Mouse (Mus musculus): ENCODE data around the gene Tdo2. TPM values are rescaled to one million over a fixed set of nuclear protein-coding genes. Genes with fewer than 3 reads are reported as not detected.

Tdo2 gene
- polyA plus RNA-seq (2014; fragmentation: Illumina TruSeq; extraction: RNeasy Lipid Tissue Mini Kit (QIAGEN cat#74804)) = 0.20 TPM

DNA sequence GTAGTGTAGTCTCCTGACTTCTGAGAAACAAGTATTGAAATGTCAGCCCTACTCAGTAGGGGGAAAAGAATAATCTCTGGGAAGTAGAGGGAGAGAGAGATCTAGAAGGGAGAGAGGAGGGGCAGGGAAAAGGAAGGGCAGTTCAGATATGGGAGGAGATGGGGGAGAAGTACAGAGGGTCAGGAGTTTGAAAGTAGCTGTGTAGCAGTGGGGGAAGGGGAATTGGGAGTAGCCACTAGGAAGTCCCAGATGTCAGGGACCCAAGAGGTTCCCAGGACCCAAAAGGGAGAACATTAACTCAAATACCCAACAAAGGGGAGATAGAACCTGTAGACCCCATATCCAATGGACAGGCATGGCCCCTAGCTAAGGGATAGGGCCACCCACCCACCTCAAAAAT lies at the start of gene Tdo2:
Gene Tdo2, minus strand, starts transcription at position 101 of the 400 bp plus-strand sequence.

DNA sequence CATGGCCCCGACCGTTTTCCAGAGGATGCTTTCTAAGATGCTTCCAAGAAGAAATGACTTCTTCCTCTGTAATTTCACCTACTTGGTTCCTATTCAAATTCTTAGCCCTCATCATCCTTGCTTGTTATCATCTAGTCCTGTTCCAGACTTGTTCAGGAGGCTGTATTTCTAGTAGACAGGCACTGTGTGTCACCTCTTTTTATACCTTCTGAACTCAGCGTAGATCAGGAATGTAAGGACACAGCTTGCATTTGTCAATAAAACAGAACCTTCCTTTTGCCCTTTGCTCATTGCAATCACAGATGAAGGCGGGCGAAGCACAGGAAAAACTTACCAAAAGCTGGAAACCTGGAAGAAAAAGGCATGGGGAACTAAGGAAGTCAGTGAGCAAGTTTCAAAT lies 6.0 kb upstream of the Tdo2 start, which contains the start of gene Asic5:
Gene Asic5, plus strand, starts transcription at position 301 of the 400 bp plus-strand sequence.

DNA sequence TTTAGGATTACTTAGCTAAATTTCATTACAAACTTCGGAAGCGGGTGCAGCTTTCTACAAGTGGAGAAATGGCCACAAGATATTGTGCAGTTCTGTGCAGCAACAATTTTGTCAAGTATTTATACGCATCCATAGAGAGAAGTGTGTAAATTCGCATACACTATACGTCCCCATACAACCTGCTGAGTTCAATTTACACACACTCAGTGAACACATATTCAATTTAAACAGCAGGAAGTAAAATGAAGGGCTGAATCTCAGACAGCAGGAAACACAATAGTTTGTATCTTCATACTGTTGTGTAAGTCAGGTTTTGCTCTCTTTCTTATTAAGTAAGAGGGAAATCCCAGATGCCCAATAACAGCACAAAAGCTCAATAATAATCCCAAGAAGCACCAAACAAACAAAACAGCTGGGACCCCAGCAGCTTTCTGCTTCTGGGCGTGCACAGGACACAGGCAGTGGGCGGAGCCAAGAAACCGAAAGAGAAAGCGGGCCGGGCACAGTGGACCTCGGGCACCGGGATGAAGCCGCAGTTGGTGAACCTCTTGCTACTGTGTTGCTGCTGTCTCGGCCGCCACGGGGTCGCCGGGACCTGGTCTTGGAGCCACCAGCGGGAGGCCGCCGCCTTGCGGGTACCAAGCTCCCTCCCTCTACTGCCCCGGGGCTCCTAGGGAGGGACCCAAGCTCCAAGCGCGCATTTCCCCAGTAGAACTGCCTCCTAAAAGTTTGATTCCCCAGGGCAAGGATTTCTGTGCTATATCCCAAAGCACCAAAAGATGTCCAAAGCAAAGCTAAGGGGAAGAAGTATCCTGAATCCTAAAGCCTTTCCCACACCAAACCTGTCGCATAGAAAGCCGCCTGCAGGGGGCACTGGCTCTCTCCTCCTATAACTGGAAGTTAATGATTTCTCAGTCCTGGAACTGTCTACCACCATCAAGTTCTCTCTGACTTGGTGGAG lies 43.6 kb downstream of the Tdo2 start, which contains the start of gene Ctso:
Gene Ctso, plus strand, starts transcription at position 461 of the 961 bp plus-strand sequence.

Other genes with a start within 250 kb of the Tdo2 start
- gene Ctso, start 43.6 kb downstream of the Tdo2 start, polyA plus RNA-seq (2014; fragmentation: Illumina TruSeq; extraction: RNeasy Lipid Tissue Mini Kit (QIAGEN cat#74804)) = 105 TPM
- not detected for gene Asic5, start 6.1 kb upstream of the Tdo2 start, polyA plus RNA-seq (2014; fragmentation: Illumina TruSeq; extraction: RNeasy Lipid Tissue Mini Kit (QIAGEN cat#74804))
- 36.9 TPM for gene Gucy1b1, start 98.5 kb upstream of the Tdo2 start, polyA plus RNA-seq (2014; fragmentation: Illumina TruSeq; extraction: RNeasy Lipid Tissue Mini Kit (QIAGEN cat#74804))
- 146 TPM for gene Gucy1a1, start 169.6 kb upstream of the Tdo2 start, polyA plus RNA-seq (2014; fragmentation: Illumina TruSeq; extraction: RNeasy Lipid Tissue Mini Kit (QIAGEN cat#74804))